Mouse (Mus musculus) adrenal gland, adult 18-20 months (tissue): ENCODE results near the gene Fgfr2. TPM values are rescaled to one million over a fixed set of nuclear protein-coding genes. Genes with fewer than 3 reads are reported as not detected.

Experiments
- DNase-seq, 2 experiments: peaks; one replicate each; pipeline ENCODE4 v3.0.0; 2021 to 2022; ENCODE audit warnings: low spot score in 2 of 2
- total RNA-seq, 2 experiments: library from RNA; stranded (reverse); gene quantifications; 1 replicate in 1 of 2; 2 replicates in 1 of 2; pipeline ENCODE4 v1.2.3; 2021

Fgfr2 gene
- total RNA-seq, 2 experiments from 2014 or later: 294 to 308 TPM

DNA sequence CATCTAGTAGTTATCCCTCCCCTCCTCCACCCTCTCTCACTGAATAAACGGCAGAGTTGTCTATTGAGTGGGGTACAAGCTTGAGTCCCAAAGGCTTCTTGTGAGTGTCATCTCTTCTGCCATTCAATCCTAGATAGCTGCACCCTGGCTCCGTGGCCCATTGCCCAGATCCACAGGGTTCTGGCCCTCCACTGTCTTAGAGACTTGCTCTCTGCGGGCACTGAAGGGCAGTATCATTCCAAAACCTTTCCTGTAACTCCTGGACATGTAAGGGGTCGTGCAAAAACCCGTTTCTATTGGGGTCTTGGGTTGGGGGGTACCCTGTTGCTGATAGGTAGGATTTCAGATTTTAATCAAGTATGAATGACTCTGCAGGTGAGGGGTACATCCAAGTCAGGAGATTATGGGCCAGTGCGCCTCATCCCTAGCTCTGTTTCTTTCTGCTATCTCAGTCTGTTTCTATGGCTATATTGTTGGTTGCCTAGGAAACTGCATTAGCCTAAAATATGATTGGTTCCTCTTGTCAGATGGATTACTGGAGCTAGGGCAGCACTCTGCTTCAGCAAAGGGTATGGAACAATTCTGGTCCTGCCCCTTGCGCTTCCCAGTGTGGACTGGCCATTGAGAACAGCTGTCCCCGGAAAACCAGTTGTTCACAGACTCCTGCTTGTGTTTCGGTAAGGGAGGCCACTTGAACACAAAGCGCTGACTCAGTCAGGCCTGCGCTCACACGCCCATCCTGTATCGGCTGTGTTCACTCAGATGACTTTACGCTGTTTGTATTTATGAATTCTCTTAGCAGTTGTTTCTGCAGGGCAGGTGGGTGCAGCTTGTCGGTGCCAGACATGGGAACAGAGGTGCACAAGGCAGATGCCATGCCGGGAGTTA lies 2426.6 kb downstream of the Fgfr2 start:
- DNase-seq: no peak

- DNase-seq: no peak
Observed at GRCm38 (mm10) chr7:130695669-130696338, 2427.3 kb downstream of the Fgfr2 start.

- no peak for DNase-seq
Observed at GRCm38 (mm10) chr7:130693800-130694193, 2429.4 kb downstream of the Fgfr2 start.

DNA sequence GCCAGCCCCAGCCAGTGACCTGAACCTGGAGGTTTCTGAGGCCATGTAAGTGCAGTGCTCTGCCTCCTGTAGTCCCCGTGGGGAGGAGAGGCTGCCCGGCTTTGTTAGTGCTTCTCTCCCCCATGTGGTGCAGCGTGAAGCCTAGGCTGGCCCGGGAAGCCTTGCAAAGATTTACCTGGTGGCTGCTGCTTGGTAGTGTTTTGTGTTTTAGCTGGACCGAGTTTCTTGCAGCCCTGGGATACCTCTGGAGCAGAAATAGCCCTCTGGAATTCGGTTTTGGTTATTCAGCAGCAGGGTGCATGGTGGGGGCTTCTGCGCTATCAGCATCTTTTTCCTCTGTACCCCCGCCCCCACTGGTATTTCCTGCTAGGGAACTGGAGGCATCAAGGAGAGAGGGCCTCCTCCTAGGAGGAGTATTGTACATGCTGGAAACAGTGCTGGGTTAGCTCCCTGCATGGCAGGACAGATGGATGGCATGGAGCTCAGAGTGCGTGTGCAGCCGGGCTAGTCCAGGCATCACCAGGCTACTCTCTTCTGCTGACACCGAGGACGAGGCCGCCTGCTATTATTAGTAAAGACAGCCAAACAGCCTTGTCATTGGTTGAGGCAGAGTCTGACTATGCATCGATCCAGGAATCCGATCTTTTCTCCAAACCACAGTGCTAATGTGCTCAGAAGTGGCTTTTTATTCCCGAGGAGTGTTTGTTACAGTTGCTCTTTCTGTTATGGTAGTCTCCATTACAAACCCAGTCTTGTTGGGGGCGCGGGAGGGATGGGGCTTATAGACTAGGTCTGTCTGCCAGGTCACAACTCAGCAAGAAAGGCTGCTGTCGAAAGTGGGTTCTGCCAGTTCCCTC lies 2430.0 kb downstream of the Fgfr2 start:
- no peak for DNase-seq

- DNase-seq: peak; percentile 39 to 40
Observed at GRCm38 (mm10) chr7:130692392-130692942, 2430.7 kb downstream of the Fgfr2 start.

GRCm38 (mm10) chr7:130691931-130692330 lies 2431.2 kb downstream of the Fgfr2 start:
- DNase-seq: no peak

GRCm38 (mm10) chr7:130690869-130691268 lies 2432.3 kb downstream of the Fgfr2 start:
- no peak for DNase-seq

- no peak for DNase-seq
Observed at GRCm38 (mm10) chr7:130688601-130689000, 2434.5 kb downstream of the Fgfr2 start.

DNA sequence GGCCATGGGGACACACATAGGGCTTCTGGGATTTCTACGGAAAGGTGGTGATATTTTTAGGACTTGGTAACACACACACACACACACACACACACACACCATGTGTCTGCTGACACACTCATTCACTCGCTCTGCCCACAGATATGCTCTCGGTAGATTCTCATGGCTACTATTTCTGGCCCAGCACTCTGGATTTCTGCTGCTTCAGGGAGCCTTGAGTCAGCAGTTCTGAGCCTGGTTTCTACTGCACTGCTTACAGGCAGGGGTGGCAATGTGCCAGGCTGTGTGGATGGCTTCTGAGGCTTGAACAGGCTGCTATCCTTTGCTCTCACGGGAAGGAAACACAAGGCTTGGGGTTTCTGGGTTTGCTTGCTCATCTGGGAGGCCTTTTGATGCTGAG lies 2441.4 kb downstream of the Fgfr2 start:
- peak in 1 of 2 experiments; percentile 59 for DNase-seq

DNA sequence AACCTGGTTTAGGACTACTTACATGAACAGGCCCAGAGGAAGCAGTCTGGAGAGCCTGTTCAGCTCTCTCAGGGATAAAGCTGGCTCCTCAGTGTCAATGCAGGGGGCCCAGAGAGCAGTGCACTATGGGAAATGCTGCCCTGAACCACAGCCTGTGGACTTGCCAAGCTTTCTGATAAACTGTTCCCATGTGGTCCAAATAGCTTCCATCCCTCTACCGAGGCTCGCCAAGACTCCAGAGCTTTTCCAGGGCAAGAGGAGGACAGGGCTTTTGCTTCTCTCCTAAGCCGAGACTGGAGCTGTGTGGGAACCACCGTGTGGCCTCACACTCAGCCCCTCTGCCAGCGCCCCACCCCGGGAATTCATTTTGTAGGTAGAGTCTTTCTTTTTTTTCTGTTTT lies 2444.7 kb downstream of the Fgfr2 start:
- no peak for DNase-seq

DNA sequence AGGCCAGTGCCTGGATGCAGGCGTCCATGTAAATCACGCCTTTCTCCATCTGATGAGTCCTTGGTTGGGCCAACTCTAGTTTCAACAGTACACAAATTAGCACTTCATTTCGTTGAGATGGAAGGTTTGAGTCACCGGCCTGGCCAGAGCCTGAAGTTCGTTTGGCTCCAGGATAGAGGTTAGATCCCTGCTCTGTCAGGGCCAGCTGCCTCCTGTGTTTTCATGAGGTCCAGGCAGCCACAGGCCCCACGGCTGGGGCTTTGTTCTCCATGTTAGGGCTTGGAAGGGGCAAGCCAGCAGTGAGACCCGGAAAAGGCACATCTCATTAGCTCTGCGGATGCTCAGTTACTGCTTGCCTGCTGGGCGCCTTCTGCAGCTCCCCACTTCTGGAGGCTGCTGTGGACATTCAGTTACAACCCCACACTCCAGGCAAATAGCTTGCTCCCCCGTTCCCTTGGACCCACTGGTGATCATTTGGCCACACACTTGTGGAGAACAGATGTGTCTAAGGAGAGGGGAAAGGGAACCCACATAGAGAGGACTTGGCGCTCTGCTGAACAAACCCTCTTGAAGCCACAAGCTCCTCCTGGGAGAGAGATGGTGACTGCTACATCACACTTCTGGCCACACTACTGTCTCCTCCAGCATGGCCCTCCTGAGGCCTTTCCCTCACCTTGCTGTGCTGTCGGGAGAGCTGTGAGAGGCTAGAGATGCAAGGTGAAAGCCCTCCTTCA lies 2445.4 kb downstream of the Fgfr2 start:
- no peak for DNase-seq

- DNase-seq: no peak
Observed at GRCm38 (mm10) chr7:130676885-130677540, 2446.1 kb downstream of the Fgfr2 start.

DNA sequence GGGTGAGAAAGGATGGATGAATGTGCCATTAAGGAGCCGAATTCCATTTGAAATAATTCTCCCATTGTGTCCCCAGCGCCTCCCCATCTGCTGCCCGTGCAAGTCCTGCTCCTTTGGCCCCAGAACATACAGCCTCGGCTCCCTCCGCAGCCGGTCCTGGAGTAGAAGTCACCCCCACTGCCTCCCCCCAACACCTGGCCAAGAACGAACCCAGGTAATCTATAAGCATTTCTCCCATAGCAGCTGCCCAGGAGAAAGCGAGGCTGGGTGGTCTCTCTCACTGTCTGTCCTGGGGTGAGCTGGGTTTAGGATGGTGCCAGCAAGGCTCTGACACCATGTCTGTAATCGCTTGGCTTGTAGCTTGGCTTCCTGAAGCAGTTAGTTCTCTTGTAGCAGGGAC lies 2448.6 kb downstream of the Fgfr2 start:
- no peak for DNase-seq

GRCm38 (mm10) chr7:130673169-130674033 lies 2449.7 kb downstream of the Fgfr2 start:
- peak in 1 of 2 experiments; percentile 38 for DNase-seq

DNA sequence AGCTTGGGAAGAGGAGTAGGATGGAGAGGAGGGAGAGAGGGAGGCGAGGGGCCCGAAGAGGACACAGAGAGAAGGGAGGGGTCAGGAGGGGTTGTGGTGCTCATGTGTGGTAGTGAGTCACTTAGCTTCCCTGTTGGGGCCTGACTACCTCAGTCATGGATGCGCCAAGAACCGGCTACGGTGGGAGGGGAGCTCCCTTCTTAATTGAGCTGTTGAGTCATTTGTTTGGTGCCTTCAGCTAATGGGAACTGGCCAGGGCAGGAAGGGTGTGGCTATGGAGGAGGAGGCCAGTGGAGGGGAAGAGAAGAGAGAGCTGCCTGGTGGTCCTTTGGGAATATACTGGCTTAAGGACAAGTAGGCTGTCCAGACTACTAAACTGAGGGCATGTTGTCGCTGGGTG lies 2451.8 kb downstream of the Fgfr2 start:
- DNase-seq: no peak

DNA sequence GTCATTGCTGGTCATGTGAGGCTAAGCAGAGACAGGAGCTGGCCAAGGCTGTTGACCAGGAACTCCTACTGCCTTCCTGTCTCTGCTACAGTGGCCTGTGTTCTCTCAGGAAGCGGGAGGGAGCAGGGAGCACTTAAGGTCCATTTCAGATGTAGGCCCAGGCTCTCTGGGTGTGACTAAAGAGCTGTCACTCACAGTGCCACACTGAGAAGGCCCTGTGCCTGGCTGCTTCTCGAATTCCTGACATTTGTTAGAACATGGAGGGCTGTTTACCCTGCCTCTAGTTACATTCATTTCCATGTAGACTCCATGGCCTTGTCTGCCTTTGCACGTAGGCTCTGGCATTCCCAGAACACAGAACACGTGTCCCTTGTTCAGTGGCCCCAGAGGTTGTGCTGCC lies 2452.8 kb downstream of the Fgfr2 start:
- DNase-seq: no peak

- no peak for DNase-seq
Observed at GRCm38 (mm10) chr7:130669370-130669881, 2453.7 kb downstream of the Fgfr2 start.

GRCm38 (mm10) chr7:130668729-130669281 lies 2454.3 kb downstream of the Fgfr2 start:
- DNase-seq: no peak
